Mouse (Mus musculus): Measurements from ENCODE around the gene Exoc4. TPM values are rescaled to one million over a fixed set of nuclear protein-coding genes. Genes with fewer than 3 reads are reported as not detected.

The Exoc4 gene
- polyA plus RNA-seq, 1 experiment = 8.5 TPM

GRCm38 (mm10) chr6:33476134-33476533 is 227.2 kb downstream of the Exoc4 start:
- no peak for DNase-seq (ENCODE audit: low read depth)

- no peak for DNase-seq (ENCODE audit: low read depth)
Observed at GRCm38 (mm10) chr6:33484568-33484967, 235.7 kb downstream of the Exoc4 start.

GRCm38 (mm10) chr6:33489788-33490187 is 240.9 kb downstream of the Exoc4 start:
- no peak for DNase-seq (ENCODE audit: low read depth)

GRCm38 (mm10) chr6:33496141-33496855 is 247.4 kb downstream of the Exoc4 start:
- no peak for DNase-seq (ENCODE audit: low read depth)

DNA sequence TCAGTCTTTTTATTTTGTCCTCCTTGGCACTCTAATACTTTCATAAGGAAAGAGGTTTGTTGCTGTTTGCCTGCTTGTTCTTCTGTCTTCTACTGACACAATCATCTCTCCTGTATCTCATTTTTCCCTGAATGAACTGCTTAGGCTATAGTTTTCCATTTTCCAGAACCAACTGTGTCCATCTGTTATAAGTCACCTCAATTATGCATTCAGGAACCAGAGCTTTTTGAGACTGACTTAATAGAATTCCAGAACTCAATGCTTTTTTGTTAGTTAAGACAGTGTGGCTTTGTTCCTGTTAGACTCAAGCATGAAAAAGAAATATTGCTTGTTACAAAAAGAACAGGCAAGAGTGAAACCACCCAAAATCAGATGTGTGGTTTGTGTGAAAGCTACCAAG is 248.5 kb downstream of the Exoc4 start:
- no peak for DNase-seq (ENCODE audit: low read depth)

DNA sequence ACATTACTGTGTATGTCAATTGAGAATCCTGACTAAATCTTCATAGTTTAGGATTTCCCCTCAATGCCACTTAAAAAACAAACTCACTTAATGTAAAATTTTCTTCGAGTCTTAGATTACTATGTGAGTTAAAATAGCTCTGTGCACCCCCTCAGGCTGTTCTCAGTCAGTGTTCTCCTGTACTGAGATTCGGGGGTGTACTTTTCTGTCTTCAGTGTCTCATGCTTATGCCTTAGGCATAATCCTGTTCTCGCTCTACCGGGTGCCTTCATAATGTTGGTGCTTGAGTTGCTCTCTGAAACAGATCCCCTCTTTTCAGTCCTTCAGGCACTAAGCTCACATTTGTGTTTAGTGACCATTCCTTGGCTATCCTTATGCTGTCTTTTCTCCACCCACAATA is 253.5 kb downstream of the Exoc4 start:
- no peak for DNase-seq (ENCODE audit: low read depth)

DNA sequence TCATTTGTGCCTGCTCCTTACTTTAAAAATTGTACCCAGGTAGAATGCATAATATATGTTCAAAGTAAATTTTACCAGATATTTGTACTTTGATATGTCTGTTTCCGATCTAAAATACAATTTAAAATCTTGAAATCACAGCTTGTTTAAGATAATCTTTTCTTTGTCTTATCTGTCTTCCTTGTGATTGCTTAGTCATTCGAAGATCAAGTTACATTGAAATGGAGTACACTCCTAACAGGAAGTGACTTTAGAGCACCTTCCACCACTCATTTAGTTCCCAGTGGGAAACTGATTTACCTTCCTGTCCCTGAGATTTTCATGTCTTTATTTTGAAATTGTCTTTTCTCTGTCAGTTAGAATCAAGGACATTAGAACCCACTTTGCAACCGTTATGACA is 254.5 kb downstream of the Exoc4 start:
- DNase-seq (ENCODE audit: low read depth) = no peak

DNA sequence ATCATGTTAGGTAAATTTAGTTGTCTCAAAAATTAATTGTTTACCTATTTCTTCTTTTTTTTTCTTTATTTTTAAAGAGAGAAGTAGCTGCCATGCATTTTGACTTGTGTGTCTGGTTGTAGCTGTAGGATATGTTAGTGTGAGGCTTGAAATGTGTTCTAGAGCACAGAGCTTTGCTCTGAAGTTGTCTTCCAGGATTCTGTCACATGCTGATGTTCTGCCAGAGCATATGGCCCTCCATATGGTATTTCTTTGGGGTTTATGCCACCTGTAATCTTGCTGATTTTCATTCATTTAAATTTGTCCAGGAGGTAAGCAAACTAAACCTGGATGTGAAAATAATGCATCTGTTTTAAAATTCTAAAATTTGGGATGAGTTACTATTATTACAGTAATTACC is 258.2 kb downstream of the Exoc4 start:
- DNase-seq (ENCODE audit: low read depth) = no peak

DNA sequence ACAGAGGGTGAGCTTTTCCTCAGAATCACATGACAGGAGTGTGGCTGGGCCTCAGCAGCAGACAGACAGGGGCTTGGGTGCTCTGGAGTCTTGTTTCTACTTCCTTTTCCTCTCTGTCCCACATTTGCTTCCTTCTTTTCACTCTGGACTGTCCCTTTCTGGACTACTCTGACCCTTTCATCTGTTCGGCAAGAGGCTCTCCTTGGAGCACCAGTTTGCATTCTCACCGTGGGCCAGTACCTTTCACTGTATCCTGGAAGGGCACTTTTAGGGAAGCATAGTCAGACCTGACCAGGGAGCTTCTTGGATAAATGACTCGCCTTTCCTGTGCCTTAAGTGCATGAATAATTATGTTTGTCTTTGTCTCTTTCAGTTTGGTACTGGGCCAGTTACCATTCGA is 266.5 kb downstream of the Exoc4 start:
- DNase-seq (ENCODE audit: low read depth) = no peak

- no peak for DNase-seq (ENCODE audit: low read depth)
Observed at GRCm38 (mm10) chr6:33516798-33517197, 267.9 kb downstream of the Exoc4 start.

DNA sequence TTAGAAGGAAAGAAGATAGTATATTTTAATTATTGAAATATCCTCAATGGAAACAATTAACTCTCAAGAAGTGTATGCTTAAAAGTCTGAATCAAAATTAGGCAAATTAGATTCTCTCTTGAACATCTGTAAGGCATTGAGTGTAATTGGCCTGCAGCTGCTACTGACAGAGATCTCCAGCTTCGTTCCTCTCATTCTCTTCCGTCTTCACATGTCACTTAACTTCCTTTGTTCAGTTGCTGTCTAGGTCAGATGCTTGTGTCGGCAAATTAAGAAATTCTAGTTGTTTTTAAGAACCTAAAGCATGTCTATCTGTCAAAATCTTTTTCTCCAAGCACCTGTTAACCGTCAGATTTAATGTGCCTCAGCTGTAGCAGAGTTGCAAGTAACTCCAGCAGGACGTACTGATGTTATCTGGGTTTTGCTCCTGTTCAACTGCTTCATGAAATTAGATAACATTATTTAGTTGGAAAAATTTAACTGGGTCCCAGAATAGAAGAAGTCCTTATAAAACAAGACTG is 269.1 kb downstream of the Exoc4 start:
- no peak for DNase-seq (ENCODE audit: low read depth)

GRCm38 (mm10) chr6:33525695-33526366 is 276.9 kb downstream of the Exoc4 start:
- no peak for DNase-seq (ENCODE audit: low read depth)

DNA sequence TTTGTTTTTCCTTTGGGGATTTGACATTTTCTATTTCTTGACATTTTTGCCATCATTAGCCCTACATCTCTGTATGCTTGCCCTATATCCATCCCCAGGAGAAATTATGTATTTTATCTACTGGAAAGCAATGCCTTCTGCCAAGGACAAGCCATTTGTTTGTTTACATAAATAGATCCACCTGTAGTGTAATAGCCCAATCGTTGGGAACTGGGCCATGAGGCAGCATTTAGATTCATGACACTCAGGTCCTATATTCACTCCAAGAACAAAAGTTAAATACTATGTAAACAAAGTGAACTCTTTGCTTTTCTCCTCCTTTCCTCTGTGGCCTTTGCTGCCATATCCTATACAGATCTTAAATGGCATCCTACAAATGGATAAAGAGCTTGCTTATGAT is 291.5 kb downstream of the Exoc4 start:
- DNase-seq (ENCODE audit: low read depth) = no peak

DNA sequence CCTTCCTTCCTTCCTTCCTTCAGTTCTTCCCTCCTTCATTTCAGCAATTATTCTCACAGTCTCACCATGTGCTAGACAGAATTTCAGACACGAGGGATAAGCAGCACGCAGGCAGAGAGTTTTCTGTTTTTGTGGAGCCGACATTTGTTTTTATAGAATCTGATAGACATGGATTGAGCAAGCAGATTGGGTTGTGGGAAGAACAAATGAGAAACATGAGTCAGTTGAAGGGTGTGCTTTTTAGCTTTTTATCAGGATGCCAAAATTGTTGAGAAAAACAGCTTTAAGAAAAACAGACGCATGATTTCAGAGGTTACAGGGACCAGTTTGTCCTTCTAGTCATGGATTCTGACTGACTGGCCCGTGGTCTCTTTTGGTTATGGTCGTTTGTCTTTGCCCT is 293.8 kb downstream of the Exoc4 start:
- no peak for DNase-seq (ENCODE audit: low read depth)

DNA sequence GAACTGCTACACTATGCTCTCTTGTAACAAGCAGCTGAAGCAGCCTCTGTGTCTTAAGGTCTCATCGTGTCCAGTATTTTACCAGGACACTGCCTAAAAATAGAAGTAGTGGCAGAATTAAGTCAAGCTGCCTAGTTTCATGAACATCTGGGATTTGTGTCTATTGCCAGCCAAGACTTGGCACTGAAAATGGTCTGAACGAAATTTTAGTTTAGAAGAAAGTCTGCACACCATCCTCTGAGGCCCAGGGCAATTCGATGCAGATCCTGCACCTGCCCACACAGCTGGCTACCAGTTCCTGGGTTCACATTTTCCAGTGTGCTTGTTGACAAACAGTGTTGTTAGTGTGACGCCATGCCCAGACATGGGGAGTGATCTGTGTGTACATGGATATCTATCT is 303.0 kb downstream of the Exoc4 start:
- no peak for DNase-seq (ENCODE audit: low read depth)

DNA sequence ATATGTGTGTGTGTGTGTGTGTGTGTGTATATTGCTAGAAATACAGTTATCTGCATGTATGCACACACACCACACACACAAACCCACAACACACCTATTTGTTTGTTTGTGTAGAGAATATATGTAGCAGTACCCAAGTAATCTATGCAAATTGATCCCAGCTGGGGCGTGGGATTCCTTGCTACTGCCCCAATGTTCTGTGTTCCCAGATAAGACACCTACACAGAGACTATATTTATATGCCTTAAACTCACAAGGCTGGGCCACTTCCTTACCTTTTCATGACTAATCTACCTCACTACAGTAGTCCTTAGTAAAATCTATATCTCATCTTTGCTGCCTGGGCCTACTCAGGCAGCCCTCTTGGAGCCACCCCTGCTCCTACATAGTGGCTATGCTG is 312.0 kb downstream of the Exoc4 start:
- no peak for DNase-seq (ENCODE audit: low read depth)

- no peak for DNase-seq (ENCODE audit: low read depth)
Observed at GRCm38 (mm10) chr6:33561911-33562310, 313.0 kb downstream of the Exoc4 start.

- DNase-seq (ENCODE audit: low read depth) = no peak
Observed at GRCm38 (mm10) chr6:33575947-33576346, 327.1 kb downstream of the Exoc4 start.

DNA sequence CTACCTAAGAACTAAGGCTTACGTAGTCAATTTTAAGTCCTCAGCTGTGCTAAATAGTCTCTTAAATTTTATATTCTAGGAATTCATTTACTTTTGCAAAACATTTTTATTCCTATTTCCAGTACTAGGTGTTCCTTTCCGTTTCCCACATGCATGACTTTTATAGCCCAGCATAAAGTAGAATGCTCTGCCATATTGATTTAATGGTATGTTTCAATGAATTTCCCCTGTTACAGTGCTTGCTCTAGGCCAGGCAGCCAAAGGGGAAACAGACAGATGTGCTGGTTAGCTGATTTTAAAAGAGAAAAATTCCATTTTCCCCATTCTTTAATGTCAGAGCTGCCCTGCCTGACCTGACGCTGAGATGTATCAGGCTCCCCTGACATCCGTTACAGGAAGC is 359.6 kb downstream of the Exoc4 start:
- no peak for DNase-seq (ENCODE audit: low read depth)

DNA sequence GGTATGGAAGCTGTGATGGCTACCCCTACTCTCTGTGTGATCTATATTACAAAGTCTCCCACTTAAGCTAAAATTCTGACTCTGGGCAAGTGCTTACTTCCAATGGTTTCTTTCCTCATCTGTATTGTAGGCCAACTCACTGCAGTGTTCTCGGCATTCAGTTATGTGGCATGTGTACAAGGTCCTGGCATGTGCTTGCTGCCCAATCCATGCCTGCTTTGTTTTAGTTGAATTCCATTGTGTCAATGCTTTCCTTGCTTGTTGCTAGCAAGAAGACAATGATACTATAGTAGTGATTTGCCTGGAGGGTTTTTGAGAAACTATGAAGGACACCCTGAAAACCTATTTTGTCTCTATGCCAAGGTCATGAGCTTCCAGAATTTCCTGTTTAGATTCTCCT is 365.1 kb downstream of the Exoc4 start:
- DNase-seq (ENCODE audit: low read depth) = no peak

DNA sequence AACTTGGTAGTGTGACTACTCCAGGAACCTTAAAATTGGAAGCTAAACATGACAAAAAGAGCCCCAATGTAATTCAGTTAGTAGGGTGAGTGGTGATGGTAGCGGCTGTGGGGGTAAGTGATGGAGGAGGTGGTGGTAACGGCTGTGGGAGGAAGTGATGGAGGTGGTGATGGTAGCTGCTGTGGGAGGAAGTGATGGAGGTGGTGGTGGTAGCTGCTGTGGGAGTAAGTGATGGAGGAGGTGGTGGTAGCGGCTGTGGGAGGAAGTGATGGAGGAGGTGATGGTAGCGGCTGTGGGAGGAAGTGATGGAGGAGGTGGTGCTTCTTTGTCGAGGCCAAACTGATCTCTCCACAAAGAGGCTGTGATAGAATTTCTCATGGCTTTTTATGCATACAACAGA is 369.7 kb downstream of the Exoc4 start:
- no peak for DNase-seq (ENCODE audit: low read depth)

GRCm38 (mm10) chr6:33620701-33621100 is 371.8 kb downstream of the Exoc4 start:
- DNase-seq (ENCODE audit: low read depth) = no peak

- DNase-seq (ENCODE audit: low read depth) = no peak
Observed at GRCm38 (mm10) chr6:33625931-33626330, 377.0 kb downstream of the Exoc4 start.

Measured in gonadal fat pad, adult 2 months (tissue).